Mouse (Mus musculus): ENCODE results near the gene D930020B18Rik. TPM values are rescaled to one million over a fixed set of nuclear protein-coding genes. Genes with fewer than 3 reads are reported as not detected.

Gene D930020B18Rik
- total and polyA plus RNA-seq, 3 experiments, result not detected

- Histone ChIP-seq H3K4me3 (replicated peaks in 1 of 3; ENCODE audit: low read depth in 2 of 3, low read length in 2 of 3, poor library complexity in 1 of 3) (no peak overlapping the region), H3K9me3 (replicated peaks; ENCODE audit: low read length) (peaks cover 8% of the 10 kb centered on the region), H3K9ac (ENCODE audit: insufficient read depth, low read depth) (no peak overlapping the region), H3K4me2 (ENCODE audit: insufficient read depth, low read depth, poor library complexity, severe bottlenecking) (no peak overlapping the region), H3K4me1 (ENCODE audit: control insufficient read depth in 1 of 2, insufficient read depth in 2 of 2) (no peaks in the 10 kb centered on the region; a peak in 1 of 4 replicates), H3K27me3 (replicated peaks) (no peaks in the 10 kb centered on the region), H3K79me2 (replicated peaks; ENCODE audit: control insufficient read depth, extremely low read depth, insufficient read depth, poor library complexity, severe bottlenecking) (no peaks in the 10 kb centered on the region; the same call in 1 of the 2 replicates), H3K27ac (ENCODE audit: insufficient read depth, low read depth) (no peak overlapping the region), H3K36me3 (replicated peaks in 1 of 2; ENCODE audit: control insufficient read depth in 1 of 2, insufficient read depth in 1 of 2, low read length in 1 of 2) (peaks cover 89 to 98% of the 10 kb centered on the region in 2 experiments)
- no peak for TF ChIP-seq ZNF384 (IDR thresholded peaks at IDR 0.05; ENCODE audit: low read depth, low read length)
- no peak for TF ChIP-seq MEF2A (IDR thresholded peaks at IDR 0.05; ENCODE audit: borderline replicate concordance, low read depth, low read length)
- no peak for TF ChIP-seq RCOR1 (conservative IDR thresholded peaks at IDR 0.05; ENCODE audit: low read depth, low read length)
- TF ChIP-seq ZMIZ1 (IDR thresholded peaks at IDR 0.05; ENCODE audit: low read depth, low read length), result no peak
- peak; percentile 48; the same call in 1 of the 2 replicates for TF ChIP-seq ELF1 (IDR thresholded peaks at IDR 0.05; ENCODE audit: low read depth, low read length)
- TF ChIP-seq BHLHE40 (IDR thresholded peaks at IDR 0.05; ENCODE audit: low read depth, low read length), result 0 out of 2 replicates have a peak, but pooled peaks have one; percentile 24
- no peak for TF ChIP-seq NELFE (IDR thresholded peaks at IDR 0.05; ENCODE audit: low read depth, low read length)
- TF ChIP-seq POLR2AphosphoS2 (IDR thresholded peaks at IDR 0.05; ENCODE audit: low read depth, low read length), result no peak
- TF ChIP-seq SMC3 (IDR thresholded peaks at IDR 0.05; ENCODE audit: low read depth, low read length), result no peak
- TF ChIP-seq CHD1 (IDR thresholded peaks at IDR 0.05; ENCODE audit: low read depth, low read length), result peak; percentile 95
- in situ Hi-C loops (cut with MboI; ENCODE audit: low pct_ligation_motif_present, low pct_unique_long_range_greater_than_20kb, low sequenced_read_pairs) (no loop called here), dilution Hi-C loops (cut with MboI; ENCODE audit: extremely low pct_ligation_motif_present, extremely low pct_unique_long_range_greater_than_20kb, low sequenced_read_pairs) (no loop called here)
- DNase-seq (ENCODE audit: extremely low read depth), result no peak
Measured at GRCm38 (mm10) chr10:121608177-121608576, 33.2 kb upstream of the D930020B18Rik start.

- Histone ChIP-seq H3K4me2 (ENCODE audit: insufficient read depth, low read depth, poor library complexity, severe bottlenecking) (no peak overlapping the region), H3K27me3 (replicated peaks) (no peaks in the 10 kb centered on the region), H3K9me3 (replicated peaks; ENCODE audit: low read length) (peaks cover 8% of the 10 kb centered on the region), H3K79me2 (replicated peaks; ENCODE audit: control insufficient read depth, extremely low read depth, insufficient read depth, poor library complexity, severe bottlenecking) (no peaks in the 10 kb centered on the region; the same call in 1 of the 2 replicates), H3K27ac (ENCODE audit: insufficient read depth, low read depth) (no peak overlapping the region), H3K4me3 (replicated peaks in 1 of 3; ENCODE audit: low read depth in 2 of 3, low read length in 2 of 3, poor library complexity in 1 of 3) (no peak overlapping the region), H3K4me1 (ENCODE audit: control insufficient read depth in 1 of 2, insufficient read depth in 2 of 2) (no peaks in the 10 kb centered on the region; a peak in 1 of 4 replicates), H3K36me3 (replicated peaks in 1 of 2; ENCODE audit: control insufficient read depth in 1 of 2, insufficient read depth in 1 of 2, low read length in 1 of 2) (peaks cover 84 to 97% of the 10 kb centered on the region in 2 experiments), H3K9ac (ENCODE audit: insufficient read depth, low read depth) (no peak overlapping the region)
- in situ Hi-C loops (cut with MboI; ENCODE audit: low pct_ligation_motif_present, low pct_unique_long_range_greater_than_20kb, low sequenced_read_pairs), result no loop called here
- dilution Hi-C loops (cut with MboI; ENCODE audit: extremely low pct_ligation_motif_present, extremely low pct_unique_long_range_greater_than_20kb, low sequenced_read_pairs), result no loop called here
- TF ChIP-seq BHLHE40 (IDR thresholded peaks at IDR 0.05; ENCODE audit: low read depth, low read length), result no peak
- TF ChIP-seq USF1 (IDR thresholded peaks at IDR 0.05; ENCODE audit: low read depth, low read length), result no peak
- TF ChIP-seq TCF12 (IDR thresholded peaks at IDR 0.05; ENCODE audit: low read depth, low read length), result no peak
- no peak for TF ChIP-seq RCOR1 (conservative IDR thresholded peaks at IDR 0.05; ENCODE audit: low read depth, low read length)
- TF ChIP-seq IRF4 (IDR thresholded peaks at IDR 0.05; ENCODE audit: low read depth, low read length), result no peak
- TF ChIP-seq KAT2A (IDR thresholded peaks at IDR 0.05; ENCODE audit: insufficient replicate concordance, low read length), result no peak
- no peak for TF ChIP-seq HCFC1 (IDR thresholded peaks at IDR 0.05; ENCODE audit: low read depth, low read length)
- TF ChIP-seq MAZ (IDR thresholded peaks at IDR 0.05; ENCODE audit: low read depth, low read length), result no peak
- no peak for TF ChIP-seq EP300 (IDR thresholded peaks at IDR 0.05; ENCODE audit: low read length)
- TF ChIP-seq NELFE (IDR thresholded peaks at IDR 0.05; ENCODE audit: low read depth, low read length), result no peak
- no peak for TF ChIP-seq CHD2 (IDR thresholded peaks at IDR 0.05; ENCODE audit: low read length)
- no peak for TF ChIP-seq ETS1 (conservative IDR thresholded peaks at IDR 0.05; ENCODE audit: low read depth, low read length)
- no peak for TF ChIP-seq POLR2AphosphoS2 (IDR thresholded peaks at IDR 0.05; ENCODE audit: low read depth, low read length)
- TF ChIP-seq MAX (IDR thresholded peaks at IDR 0.05; ENCODE audit: low read length), result no peak
- no peak for TF ChIP-seq NRF1 (IDR thresholded peaks at IDR 0.05; ENCODE audit: low read depth, low read length)
- TF ChIP-seq POLR2A (IDR thresholded peaks at IDR 0.05; ENCODE audit: low read depth, low read length), result no peak
- no peak for DNase-seq (ENCODE audit: extremely low read depth)
Measured at GRCm38 (mm10) chr10:121611587-121611986, 29.8 kb upstream of the D930020B18Rik start.

Measured in CH12.LX (cell line).